Mouse (Mus musculus): ENCODE data around the gene Med12l. TPM values are rescaled to one million over a fixed set of nuclear protein-coding genes. Genes with fewer than 3 reads are reported as not detected.

Gene Med12l
- 10 to 100 TPM; 21.7 TPM for total RNA-seq (2021)
- long read RNA-seq, experiment 1, partial matches to known transcripts: 0 of 2 reads
- long read RNA-seq, experiment 1, other reads (novel, unspliced or antisense): 2 of 2 reads
- long read RNA-seq, experiment 2: 0 reads

- DNase-seq (ENCODE audit: low spot score in 2 of 2): peak; percentile 38 to 60
Observed at GRCm38 (mm10) chr3:59005271-59005995, at the start of gene Med12l. Gene Med12l (plus strand): TSS chr3:59005825.

GRCm38 (mm10) chr3:58961166-58961565 is 44.5 kb upstream of the Med12l start:
- no peak for DNase-seq (ENCODE audit: low spot score in 2 of 2)

DNA sequence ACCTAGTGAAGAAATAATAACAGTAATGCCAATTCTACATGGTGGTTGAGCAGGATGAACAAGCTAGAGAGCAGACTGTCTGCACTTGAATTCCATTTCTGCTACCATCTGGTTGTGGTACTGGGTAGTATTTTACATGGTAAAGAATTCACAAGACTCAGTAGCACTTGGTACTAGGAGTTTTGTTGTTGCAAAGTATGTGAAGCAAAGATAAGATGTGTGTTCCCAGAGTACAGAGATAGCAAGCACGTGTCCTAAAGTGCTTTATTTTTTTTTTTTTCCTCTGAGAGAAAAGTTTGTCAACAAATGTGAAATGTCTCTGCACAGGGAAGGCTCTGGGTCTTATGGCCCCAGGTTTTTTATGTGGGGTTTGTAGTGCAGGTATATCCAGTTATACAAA is 28.2 kb upstream of the Med12l start:
- DNase-seq (ENCODE audit: low spot score in 2 of 2): no peak

GRCm38 (mm10) chr3:58977906-58978622 is 27.6 kb upstream of the Med12l start:
- no peak for DNase-seq (ENCODE audit: low spot score in 2 of 2)

- no peak for DNase-seq (ENCODE audit: low spot score in 2 of 2)
Observed at GRCm38 (mm10) chr3:58980579-58980978, 25.0 kb upstream of the Med12l start.

- DNase-seq (ENCODE audit: low spot score in 2 of 2): peak in 1 of 2 experiments; percentile 40
Observed at GRCm38 (mm10) chr3:58982896-58983837, 22.5 kb upstream of the Med12l start.

DNA sequence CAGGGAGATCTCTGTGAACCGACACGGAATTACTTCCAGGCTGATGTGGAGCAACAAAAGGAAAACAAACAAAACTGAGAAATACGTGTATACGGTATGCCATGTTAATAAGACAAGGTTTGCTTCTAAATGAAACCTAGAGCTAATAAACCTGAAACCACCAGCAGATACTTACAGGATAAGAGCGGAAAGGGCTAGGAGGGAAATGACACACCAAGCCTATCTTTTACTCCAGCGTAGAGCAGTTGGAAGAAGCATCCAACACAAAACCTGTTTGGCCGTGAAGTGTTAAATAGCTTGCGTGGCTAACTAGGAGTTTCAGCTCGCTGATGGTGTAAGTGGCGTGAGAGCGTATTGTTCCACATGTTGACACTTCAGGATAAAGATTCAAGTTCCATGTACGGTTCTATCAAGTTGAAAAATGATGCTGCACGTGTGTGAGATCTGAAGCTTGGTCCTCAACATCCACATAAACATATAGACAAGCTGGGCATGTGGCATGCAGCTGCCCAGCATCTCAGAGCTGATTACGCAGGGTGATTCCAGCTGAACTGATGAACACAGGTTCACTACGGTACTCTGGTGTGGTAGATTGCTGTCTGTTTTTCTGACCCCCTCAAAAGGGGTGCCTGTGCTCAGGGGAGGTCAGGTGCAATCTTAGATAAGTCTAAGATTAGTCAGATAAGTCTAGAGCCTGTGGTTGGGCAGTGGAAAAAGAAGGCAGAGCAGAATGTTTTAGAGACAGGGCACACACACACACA is 21.6 kb upstream of the Med12l start:
- no peak for DNase-seq (ENCODE audit: low spot score in 2 of 2)

DNA sequence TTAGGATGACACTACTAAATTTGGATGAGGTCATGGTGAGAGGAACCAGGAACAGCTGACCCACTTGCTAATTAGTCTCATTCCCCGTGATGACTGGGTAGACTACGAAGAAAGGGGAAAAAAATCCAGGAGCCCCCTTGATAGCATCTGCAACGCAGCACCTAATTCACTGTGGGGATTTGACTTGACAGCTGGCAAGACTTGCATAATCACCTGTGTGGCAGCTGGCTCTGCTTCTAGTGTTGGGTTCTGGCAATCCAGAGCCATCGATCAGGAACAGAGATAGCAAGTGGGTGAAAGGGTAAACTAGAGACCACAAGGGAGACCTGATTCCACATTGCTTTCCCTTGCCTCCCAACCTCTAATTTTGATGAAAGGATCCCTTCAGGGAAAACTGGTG is 19.8 kb upstream of the Med12l start:
- DNase-seq (ENCODE audit: low spot score in 2 of 2): no peak

- no peak for DNase-seq (ENCODE audit: low spot score in 2 of 2)
Observed at GRCm38 (mm10) chr3:58989374-58989773, 16.3 kb upstream of the Med12l start.

DNA sequence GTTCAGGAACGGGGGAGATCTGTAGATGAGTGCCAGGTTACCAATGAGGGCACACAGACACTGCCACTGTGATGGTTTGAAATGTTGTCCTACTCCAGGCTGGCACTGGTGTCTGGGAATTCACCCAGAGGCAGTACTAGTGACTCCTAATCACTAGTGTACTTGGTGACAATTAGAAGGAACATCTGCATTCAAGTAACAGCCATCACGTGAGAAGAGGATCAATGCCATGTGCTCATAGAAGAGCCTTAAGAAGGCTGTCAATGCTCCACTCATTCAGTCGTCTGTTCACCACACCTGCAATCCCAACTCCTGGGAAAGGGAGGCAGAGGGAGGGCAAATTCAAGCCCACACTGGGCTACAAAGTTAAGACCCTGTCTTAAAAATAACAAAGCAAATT is 15.1 kb upstream of the Med12l start:
- DNase-seq (ENCODE audit: low spot score in 2 of 2): no peak

- no peak for DNase-seq (ENCODE audit: low spot score in 2 of 2)
Observed at GRCm38 (mm10) chr3:58992122-58992521, 13.5 kb upstream of the Med12l start.

GRCm38 (mm10) chr3:58993619-58994018 is 12.0 kb upstream of the Med12l start:
- DNase-seq (ENCODE audit: low spot score in 2 of 2): no peak

GRCm38 (mm10) chr3:59003756-59004155 is 1.9 kb upstream of the Med12l start:
- DNase-seq (ENCODE audit: low spot score in 2 of 2): no peak

DNA sequence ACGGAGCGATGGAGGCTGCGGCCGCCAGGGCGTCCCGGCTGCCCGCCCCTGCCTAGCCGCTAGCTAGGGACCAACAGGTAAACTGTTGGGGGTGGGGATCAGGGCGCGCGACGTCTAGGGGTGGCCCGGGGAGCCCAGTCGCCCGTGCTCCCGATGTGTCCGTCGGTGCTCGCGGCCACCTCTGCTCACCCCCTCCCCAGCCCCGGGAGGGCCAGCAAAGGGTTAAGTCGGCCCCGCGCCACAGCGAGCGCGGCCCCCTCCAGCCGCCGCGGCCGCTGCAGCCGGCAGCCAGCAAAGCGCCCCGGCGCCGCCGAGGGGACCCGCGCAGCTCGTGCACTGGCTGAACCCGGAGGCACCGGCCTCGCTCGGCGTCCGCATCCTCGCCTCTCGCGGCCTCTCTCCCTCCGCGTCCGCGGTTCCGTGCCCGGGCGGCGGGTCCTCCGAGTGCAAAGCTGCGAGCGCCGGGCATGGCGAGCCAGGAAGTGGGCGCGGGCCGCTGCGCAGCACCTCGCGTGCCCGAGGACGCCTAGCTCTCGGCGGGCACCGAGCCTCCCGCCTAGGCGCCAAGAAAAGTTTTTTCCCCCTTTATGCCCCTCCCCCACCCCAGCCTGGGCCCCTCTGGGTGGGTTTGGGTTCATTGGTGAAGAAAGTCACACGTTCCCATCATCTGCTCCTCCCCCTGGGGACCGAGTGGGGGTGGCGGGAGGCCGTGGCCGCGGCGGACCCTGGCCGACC is 538 bp downstream of the Med12l start:
- peak; percentile 44 to 62 for DNase-seq (ENCODE audit: low spot score in 2 of 2)

DNA sequence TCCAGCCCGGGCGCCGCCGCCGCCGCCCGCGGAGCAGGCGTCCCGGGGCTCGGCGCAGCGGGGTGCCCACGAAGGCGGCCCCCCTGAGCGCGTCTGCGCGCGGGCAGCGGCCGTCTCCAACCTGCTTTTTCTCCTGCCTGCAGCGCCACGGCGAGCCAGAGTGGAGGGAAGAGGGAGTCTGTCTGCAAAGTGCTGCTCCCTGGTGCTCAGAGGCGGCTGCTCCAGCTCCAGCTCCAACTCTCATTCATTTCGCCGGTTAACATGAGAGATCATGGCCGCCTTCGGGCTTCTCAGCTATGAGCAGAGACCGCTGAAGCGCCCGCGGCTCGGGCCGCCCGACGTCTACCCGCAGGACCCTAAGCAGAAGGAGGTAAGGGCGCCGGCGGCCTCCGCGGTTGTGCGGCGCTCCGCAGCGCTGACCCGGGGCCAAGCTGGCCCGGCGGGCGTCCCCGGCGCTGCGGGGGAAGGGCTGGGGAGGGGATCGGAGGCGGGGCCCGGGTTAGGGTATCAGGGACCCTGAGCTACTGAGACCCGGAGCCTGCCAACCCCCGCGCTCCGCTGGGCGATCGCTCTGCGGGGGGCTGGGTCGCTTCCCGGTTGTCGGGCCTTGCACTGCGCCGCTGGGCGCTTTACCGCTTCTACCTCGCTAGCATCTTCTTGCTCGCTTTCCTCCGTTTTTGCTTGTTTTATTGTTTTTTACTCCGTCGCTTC is 1.3 kb downstream of the Med12l start:
- DNase-seq (ENCODE audit: low spot score in 2 of 2): no peak

- no peak for DNase-seq (ENCODE audit: low spot score in 2 of 2)
Observed at GRCm38 (mm10) chr3:59010276-59010675, 4.7 kb downstream of the Med12l start.

- no peak for DNase-seq (ENCODE audit: low spot score in 2 of 2)
Observed at GRCm38 (mm10) chr3:59015698-59016412, 10.2 kb downstream of the Med12l start.

- DNase-seq (ENCODE audit: low spot score in 2 of 2): no peak
Observed at GRCm38 (mm10) chr3:59016501-59016900, 10.9 kb downstream of the Med12l start.

GRCm38 (mm10) chr3:59021236-59021635 is 15.6 kb downstream of the Med12l start:
- DNase-seq (ENCODE audit: low spot score in 2 of 2): no peak

Measured in adrenal gland, postnatal 4 days (tissue).